Mouse (Mus musculus): ENCODE results near the gene Lrrc8d.

- TF ChIP-seq POLR2A (IDR thresholded peaks at IDR 0.05; ENCODE audit: borderline replicate concordance, extremely low read depth, insufficient read depth, insufficient read length, poor library complexity, severe bottlenecking) (no peak), CTCF (IDR thresholded peaks at IDR 0.05; ENCODE audit: borderline replicate concordance, extremely low read depth, insufficient read depth, insufficient read length) (no peak)
Measured at GRCm38 (mm10) chr5:105784724-105785123, 85.0 kb downstream of the Lrrc8d start.
